Mouse (Mus musculus) frontal cortex, postnatal 14 days (tissue): ENCODE measurements around the gene Col4a3.

Experiments used
- DNase-seq, 2 experiments: peaks; one replicate each; pipeline ENCODE4 v3.0.0; 2022; ENCODE audit warnings: low spot score in 2 of 2

Gene Col4a3

DNA sequence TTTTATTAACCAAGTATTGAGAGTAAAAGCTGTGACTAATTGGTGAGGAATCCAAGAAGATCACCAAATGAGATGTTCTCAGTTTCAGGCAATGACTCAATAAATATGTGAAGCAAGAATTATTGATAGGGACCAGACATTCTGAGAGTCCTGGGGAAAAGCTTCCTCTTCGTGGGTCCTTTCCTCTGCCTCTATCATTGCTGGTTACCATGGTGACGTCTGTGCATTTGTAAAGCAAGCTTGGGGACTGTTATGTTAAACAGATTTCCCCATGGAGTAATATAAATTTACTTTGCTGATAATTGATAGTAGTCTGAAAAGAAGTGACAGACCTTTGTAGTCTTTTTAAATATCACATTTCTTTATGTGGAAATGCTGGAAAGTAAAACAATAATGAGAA is 76.8 kb downstream of the Col4a3 start:
- DNase-seq, result no peak

GRCm38 (mm10) chr1:82686328-82686727 is 99.6 kb downstream of the Col4a3 start:
- no peak for DNase-seq

- no peak for DNase-seq
Observed at GRCm38 (mm10) chr1:82686866-82687265, 100.1 kb downstream of the Col4a3 start.

DNA sequence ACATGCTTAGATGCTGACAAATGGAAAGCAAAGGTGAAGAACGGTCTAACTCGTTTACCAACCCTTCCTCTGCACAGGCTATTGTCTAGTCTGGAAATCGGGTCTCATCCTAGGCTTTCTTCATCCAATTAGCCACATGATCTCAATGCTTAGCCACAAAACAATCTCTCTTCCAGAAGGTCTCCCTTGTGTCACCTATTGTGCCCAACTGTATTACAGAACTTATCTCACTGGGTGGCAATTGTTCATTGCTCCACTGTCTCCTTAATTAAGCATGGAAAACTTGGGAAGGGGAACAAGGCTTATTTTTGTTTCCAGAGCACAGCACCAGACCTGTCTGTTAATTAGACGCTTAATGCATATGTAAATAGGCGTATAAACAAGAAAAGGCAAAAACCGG is 101.2 kb downstream of the Col4a3 start:
- no peak for DNase-seq

GRCm38 (mm10) chr1:82695915-82696314 is 109.2 kb downstream of the Col4a3 start:
- no peak for DNase-seq

DNA sequence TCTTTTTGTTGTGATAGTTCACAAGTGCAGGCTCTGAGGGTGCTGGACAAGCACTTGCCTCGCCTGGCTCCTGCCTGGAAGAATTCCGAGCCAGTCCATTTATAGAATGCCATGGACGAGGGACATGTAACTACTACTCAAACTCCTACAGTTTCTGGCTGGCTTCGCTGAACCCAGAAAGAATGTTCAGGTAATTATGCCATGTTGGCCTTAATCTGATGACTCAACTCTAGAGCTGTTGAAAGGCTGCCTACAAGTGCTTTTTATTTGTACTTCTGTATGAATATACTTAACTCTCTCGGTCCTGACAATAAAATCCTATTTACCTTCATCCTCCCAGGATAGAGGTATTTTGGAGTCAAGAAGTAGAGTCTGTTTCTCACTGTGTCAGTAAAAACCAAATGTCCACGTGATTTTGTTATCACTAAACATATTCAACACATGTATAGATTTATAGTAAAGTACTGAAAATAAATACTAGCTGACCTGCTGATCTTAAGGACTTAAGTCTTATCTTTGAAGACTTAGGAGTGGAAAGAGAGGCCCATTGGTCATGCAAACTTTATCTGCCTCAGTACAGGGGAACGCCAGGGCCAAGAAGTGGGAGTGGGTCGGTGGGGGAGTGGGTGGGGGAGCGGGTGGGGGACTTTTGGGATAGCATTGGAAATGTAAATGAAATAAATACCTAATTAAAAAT is 131.2 kb downstream of the Col4a3 start:
- no peak for DNase-seq

- DNase-seq, result peak; percentile 84 to 90
Observed at GRCm38 (mm10) chr1:82724339-82725025, 137.8 kb downstream of the Col4a3 start, which contains the start of gene Mff. Mff (plus strand) TSS chr1:82724890.

DNA sequence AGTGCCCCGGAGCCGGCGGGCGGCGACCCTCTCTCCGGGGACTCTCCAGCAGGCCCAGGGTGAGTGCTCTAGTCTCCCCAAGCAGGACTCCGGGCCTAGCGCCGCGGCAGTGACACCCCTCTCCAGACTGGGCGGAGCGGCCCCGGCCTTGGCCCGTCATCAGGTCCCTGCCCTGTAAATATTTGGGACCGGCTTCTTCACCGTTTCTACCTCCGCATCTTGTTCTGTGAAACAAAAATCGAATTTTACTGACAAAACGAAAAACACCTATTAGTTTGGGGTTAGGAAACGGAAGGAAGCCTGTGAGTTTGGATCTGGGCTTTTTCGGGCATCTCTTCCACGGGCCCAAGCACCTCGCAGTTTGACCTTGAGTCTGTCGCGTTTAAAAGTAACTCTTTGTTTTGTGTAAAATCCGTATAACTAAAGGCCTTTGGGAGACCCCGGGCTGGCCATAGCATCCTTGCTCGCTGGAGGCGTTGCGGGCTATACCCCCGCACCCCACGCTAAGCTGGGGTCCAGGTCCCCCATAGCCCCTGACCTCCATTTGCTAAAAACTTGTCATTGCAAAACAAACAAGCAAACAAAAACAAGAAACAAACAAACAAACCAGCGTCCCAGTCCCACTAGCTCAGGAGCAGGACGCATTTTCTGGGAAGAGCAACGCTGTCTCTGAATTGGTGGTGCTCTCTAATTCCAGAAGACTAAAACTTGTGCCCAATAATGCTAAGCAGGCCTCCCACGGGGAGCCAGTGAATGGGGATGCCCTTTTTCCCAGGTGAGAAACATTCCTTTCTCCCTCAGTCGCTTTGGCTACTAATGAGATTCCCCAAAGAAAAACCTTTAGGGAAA is 138.5 kb downstream of the Col4a3 start:
- peak in 1 of 2 experiments; percentile 10 for DNase-seq

GRCm38 (mm10) chr1:82725875-82726185 is 139.1 kb downstream of the Col4a3 start:
- no peak for DNase-seq

GRCm38 (mm10) chr1:82726482-82726881 is 139.8 kb downstream of the Col4a3 start:
- DNase-seq, result no peak

DNA sequence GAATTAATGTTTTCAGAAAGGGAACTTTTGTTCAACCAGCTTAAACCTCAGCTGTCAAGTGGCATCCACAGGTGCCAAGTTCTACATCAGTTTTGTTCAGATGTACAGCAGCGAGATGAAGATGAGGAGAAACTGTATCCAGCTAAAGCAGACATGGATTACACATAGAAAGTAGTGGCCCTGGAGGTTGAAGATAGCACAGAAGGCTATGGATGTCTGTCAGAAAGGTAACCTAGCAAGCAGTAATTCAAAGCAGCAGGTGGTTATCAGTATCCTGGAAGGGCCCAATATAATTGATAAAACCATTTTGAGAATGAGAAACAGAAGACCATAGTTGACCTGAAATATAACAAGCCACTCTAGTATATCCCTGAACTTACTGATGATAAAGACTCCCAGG is 146.6 kb downstream of the Col4a3 start:
- DNase-seq, result no peak

DNA sequence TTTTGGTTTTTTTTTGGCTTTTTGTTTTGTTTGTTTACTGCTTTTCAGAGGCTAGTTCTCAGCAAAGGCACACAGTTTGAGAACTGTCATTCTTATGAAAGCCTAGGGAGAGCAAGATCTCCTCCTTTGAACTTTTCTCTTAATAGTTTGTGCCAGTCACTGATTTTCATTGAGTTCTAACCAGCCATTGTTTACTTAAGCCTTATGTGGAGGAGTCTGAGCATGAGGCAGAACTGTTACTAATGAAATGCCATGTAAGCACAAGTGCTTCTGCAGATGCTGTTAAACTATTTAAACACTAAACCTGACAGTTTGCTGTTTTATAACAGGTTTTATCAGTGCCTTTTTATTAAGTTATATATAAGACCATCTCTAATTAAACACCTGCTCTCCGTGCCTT is 151.3 kb downstream of the Col4a3 start:
- no peak for DNase-seq

DNA sequence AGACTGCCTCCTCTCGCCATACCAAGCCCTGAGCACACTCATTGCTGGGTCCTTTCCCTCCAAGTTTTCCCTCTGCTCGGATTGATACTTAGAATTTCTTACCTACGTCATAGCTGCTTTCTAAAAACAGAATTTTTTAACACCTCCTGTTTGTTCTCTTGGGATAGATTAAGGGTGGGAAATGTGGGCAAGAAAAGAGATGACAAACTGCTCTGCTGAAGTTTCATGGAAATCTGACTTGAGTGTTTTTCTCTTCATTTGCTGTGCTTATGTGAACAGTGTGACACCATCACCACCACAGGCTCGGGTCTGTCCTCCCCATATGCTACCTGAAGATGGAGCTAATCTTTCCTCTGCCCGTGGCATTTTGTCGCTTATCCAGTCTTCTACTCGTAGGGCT is 154.8 kb downstream of the Col4a3 start:
- DNase-seq, result peak in 1 of 2 experiments; percentile 14

GRCm38 (mm10) chr1:82743962-82744361 is 157.2 kb downstream of the Col4a3 start:
- no peak for DNase-seq

DNA sequence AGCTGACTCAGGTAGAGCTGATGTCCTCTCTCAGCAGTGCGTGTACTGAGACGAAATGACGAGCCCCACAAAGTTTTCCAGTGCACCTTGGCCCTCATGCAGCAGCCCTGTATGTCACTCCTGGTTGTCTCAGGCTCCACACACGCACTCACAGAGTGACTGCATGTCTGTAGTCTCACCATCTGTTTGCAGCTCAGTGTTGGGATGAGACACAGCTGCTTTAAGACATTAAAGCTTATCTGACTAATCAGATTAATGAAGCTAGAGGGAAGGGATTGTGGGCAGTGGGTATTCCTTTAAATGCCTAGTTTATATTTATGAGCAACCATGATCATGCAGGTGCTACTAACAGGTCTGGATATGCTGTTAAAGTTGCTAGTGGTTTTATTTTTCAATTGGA is 159.7 kb downstream of the Col4a3 start:
- no peak for DNase-seq

- no peak for DNase-seq
Observed at GRCm38 (mm10) chr1:82747714-82748452, 161.2 kb downstream of the Col4a3 start.

GRCm38 (mm10) chr1:82759520-82759919 is 172.8 kb downstream of the Col4a3 start:
- no peak for DNase-seq

DNA sequence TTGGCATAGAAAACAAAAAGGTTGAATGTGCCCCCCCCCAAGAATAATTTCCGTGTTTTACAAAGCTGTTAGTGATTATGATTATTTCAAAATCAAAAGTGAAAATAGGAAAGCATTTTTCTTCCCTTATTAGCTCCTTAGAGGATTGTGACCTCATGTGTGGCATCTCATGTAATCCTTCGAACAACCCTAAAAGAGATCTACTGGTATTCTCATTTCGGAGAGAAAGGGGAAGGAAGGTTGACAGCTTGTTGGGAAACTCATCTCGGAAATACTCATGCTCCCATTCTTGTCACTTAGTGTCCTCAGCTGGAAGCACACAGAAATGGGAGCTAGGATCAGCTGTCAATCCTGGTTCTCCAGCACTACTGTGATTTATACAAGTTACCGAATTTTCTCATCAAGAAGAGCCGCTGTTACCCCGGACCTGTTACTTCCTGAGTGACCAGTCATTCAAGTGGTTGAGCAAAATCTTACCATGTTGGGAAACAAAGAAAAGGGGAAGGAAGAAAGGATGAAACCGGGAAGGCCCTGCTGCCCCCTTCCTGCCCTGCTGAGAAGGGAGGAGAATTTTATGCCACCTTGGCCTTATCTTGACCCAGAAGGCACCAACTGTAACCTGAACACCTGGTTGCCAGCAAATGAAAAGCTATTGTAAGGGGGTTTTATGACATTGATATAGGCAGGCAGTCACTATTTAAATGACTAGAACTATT is 174.9 kb downstream of the Col4a3 start:
- DNase-seq, result no peak

DNA sequence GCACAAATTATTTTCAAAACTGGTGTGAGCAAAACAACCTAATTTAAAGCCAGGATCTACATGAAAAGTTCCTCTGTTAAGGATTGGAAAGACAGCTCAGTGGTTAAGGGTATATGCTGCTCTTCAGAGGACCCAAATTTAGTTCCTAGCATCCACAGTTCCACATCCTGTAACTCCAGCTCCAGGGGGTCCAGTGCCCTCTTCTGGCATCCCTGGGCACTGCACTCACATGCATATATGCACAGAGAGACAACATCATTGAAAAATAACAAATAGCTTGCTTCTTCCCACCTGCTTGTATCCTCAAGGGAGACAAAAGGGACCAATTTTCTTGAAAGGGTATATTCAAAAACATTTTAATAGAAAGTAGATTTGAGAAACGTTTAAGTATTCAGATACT is 175.6 kb downstream of the Col4a3 start:
- DNase-seq, result no peak

DNA sequence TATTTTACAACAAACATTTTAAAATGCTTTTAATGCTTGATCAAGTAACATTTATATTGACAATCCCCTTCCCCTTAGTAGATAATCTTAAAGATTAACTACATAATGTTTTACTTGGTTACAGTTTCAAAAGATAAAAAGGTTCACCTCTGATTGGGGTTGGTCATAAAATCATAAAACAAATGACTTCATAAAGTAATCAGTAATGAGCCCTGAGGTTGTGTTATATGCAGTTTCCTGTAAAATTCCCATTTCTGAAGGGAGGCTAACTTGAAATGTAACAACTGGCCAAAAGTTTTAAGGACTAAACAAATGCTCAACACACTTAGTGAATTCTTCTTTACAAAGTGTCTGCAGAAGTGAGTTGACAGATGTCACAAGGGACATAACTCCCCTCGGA is 179.5 kb downstream of the Col4a3 start:
- DNase-seq, result no peak

GRCm38 (mm10) chr1:82766641-82767040 is 179.9 kb downstream of the Col4a3 start:
- DNase-seq, result no peak
